Mouse (Mus musculus) embryo, embryonic 10.5 days (tissue): ENCODE data around the gene Pdk2.

Experiments used
- DNase-seq: peaks from one replicate; pipeline ENCODE4 v3.0.0-alpha.2; 2015; ENCODE audit warnings: low spot score

Pdk2 gene

GRCm38 (mm10) chr11:95002705-95003104 lies 38.4 kb downstream of the Pdk2 start:
- no peak for DNase-seq

- DNase-seq: no peak
Measured at GRCm38 (mm10) chr11:95001584-95002347, 39.4 kb downstream of the Pdk2 start.

- peak; percentile 87 for DNase-seq
Measured at GRCm38 (mm10) chr11:95001058-95001457, 40.1 kb downstream of the Pdk2 start.

- DNase-seq: no peak
Measured at GRCm38 (mm10) chr11:95000548-95000947, 40.6 kb downstream of the Pdk2 start.

- DNase-seq: no peak
Measured at GRCm38 (mm10) chr11:95000128-95000527, 41.0 kb downstream of the Pdk2 start.

- DNase-seq: no peak
Measured at GRCm38 (mm10) chr11:94998041-94998531, 43.1 kb downstream of the Pdk2 start.

- DNase-seq: no peak
Measured at GRCm38 (mm10) chr11:94997596-94997995, 43.6 kb downstream of the Pdk2 start.

GRCm38 (mm10) chr11:94996984-94997383 lies 44.2 kb downstream of the Pdk2 start:
- no peak for DNase-seq

- DNase-seq: no peak
Measured at GRCm38 (mm10) chr11:94996101-94996500, 45.1 kb downstream of the Pdk2 start.

GRCm38 (mm10) chr11:94994947-94995772 lies 46.0 kb downstream of the Pdk2 start:
- DNase-seq: no peak

GRCm38 (mm10) chr11:94994208-94994814 lies 46.8 kb downstream of the Pdk2 start:
- no peak for DNase-seq

GRCm38 (mm10) chr11:94992754-94993606 lies 48.2 kb downstream of the Pdk2 start:
- peak; percentile 46 for DNase-seq

GRCm38 (mm10) chr11:94992480-94992753 lies 48.7 kb downstream of the Pdk2 start:
- peak; percentile 17 for DNase-seq

- DNase-seq: peak; percentile 58
Measured at GRCm38 (mm10) chr11:94991641-94992479, 49.3 kb downstream of the Pdk2 start.

GRCm38 (mm10) chr11:94990749-94991577 lies 50.2 kb downstream of the Pdk2 start, which contains the start of gene Ppp1r9b:
Gene Ppp1r9b (plus strand): TSS chr11:94991035.
- DNase-seq: peak; percentile 94

GRCm38 (mm10) chr11:94990102-94990748 lies 50.9 kb downstream of the Pdk2 start:
- no peak for DNase-seq

GRCm38 (mm10) chr11:94989562-94990017 lies 51.6 kb downstream of the Pdk2 start:
- peak; percentile 98 for DNase-seq

- peak; percentile 26 for DNase-seq
Measured at GRCm38 (mm10) chr11:94988780-94989561, 52.2 kb downstream of the Pdk2 start.
